Mouse (Mus musculus) regulatory T cell (primary cell): ENCODE data around the gene Dnajb3.
"Not testable (repeated sequence)": the region's sequence is repeated elsewhere in the genome, so short reads cannot be mapped to it uniquely, and the experiment has no call there.

Source experiments
- in situ Hi-C: fragments of 300-600 bp; cut with MboI, MseI; formaldehyde crosslinking; loops from one replicate; pipeline ENCODE4 v1.15.1; 2025; ENCODE audit warnings: high pct_unique_total_duplicates

Dnajb3 gene

DNA sequence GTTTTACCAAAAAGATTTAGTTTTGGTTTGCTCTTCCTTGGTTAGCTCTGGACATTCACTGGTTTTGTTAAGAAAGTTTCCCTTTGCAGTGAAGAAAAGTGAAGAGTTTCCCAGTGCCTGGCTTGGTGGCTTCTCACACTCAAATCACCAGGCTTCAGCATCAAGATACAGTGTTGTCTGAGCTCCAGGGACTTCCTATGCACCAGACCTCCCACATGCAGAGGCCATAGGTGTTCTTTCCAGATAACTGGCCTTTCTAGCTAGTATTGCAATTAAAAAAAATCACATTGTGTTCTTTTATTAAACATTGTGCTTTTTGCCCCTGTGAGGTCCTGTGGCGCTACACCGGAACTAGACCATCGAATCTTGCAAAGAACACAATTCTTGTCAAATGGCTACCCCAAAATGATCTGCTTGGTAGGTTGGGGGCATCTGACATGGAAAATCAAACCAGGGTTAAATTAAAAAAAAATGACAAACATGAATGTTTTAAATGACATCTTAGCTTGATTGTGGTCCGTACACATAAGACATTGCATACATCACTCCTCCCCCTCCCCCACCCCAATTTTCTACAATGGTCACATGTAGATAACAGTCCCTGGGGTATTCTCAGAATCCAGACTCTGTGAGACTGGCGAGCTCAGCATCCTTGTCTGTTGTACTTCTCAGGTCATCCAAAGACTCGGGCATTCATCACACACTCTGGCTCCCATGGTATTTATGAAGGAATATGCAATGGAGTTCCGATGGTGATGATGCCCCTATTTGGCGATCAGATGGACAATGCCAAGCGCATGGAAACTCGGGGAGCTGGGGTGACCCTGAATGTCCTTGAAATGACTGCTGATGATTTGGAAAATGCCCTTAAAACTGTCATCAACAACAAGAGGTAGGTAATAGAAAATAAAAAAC is 10.1 kb upstream of the Dnajb3 start:
- in situ Hi-C loops = no loop called here

DNA sequence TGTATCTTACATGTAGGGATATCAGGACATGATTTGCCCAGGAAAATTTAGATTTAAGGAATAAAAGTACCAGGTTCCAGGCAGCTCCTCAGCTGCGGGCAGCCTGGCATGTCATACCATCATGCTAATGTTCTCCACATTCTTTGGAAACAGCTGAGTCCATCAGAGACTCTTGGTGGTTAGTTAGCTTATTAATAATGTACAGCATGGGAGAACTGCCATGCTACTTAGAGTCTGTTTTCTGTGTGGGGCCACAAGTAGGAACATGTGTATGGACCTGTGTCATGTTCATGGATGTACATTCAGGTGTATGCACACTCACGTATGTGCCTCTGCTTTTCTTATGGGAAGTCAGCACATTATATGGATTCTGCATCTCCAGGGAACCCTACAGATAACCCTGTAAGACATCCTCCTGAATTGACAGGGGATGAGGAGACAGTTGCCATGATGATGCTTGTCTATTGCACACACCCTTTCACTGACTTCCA is 8.9 kb upstream of the Dnajb3 start:
- in situ Hi-C loops = no loop called here

GRCm38 (mm10) chr1:88213766-88214461 is 8.3 kb upstream of the Dnajb3 start:
- in situ Hi-C loops = no loop called here

- in situ Hi-C loops = no loop called here
Measured at GRCm38 (mm10) chr1:88213061-88213460, 7.5 kb upstream of the Dnajb3 start.

DNA sequence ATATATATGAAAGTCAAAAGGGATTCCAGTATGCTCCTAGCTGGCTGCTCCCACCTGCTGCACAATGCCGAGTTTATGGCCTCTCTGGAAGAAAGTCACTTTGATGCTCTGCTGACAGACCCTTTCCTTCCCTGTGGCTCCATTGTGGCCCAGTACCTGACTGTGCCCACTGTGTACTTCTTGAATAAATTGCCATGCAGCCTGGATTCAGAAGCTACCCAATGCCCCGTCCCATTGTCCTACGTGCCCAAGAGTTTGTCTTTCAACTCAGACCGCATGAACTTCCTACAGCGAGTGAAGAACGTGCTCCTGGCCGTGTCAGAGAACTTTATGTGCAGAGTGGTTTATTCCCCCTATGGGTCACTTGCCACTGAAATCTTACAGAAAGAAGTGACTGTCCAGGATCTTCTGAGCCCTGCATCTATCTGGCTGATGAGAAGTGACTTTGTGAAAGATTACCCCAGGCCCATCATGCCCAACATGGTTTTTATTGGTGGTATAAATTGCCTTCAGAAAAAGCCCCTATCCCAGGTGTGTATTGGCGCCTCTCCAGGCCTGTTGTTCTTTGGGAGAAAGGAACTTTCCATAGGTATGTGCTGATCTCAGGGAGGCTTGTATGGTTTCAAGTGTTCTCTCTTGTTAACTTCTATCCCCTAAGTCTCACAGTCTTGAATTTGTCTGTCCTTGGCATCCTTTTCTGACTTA is 6.9 kb upstream of the Dnajb3 start:
- in situ Hi-C loops = no loop called here

- in situ Hi-C loops = no loop called here
Measured at GRCm38 (mm10) chr1:88211812-88212211, 6.2 kb upstream of the Dnajb3 start, which contains the start of gene Ugt1a1. Gene Ugt1a1, plus strand, starts transcription at chr1:88211959.

- in situ Hi-C loops = loop anchor here (5.0 to 10.0 kb wide), 2 partner anchors 112 to 635 kb away; partner anchors contain the start of genes Ngef and Ugt1a7c
Measured at GRCm38 (mm10) chr1:88206843-88207479, 1.4 kb upstream of the Dnajb3 start.

- in situ Hi-C loops = loop anchor here (10.0 kb wide), 1 partner anchor 106 kb away; the partner anchor contains the start of gene Ugt1a7c
Measured at GRCm38 (mm10) chr1:88200456-88200855, 5.1 kb downstream of the Dnajb3 start, which contains the start of gene Ugt1a2. Gene Ugt1a2, plus strand, starts transcription at chr1:88200601.

DNA sequence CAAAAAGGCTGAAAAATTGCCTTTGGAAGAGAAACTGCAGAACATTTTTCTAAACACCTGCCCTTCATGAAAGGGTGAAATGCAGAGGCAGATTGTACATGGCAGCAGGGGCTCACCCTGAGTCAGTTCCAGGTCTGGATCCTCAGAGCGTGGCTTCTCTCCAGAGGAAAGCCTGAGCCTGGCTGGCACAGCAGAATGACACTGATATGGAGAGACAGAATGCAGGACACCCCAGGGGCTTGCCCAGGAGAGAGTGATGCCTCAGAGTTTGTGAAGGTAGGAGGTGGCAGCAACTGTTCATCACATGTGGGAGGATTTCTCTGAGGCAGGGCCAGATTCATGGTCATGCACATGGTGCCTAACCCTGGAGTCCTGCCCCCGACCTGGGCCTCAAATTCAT is 5.6 kb downstream of the Dnajb3 start:
- in situ Hi-C loops = loop anchor here (10.0 to 25.0 kb wide), 4 partner anchors 105 to 1712 kb away; partner anchors contain the start of genes Glrp1 and Ugt1a7c

DNA sequence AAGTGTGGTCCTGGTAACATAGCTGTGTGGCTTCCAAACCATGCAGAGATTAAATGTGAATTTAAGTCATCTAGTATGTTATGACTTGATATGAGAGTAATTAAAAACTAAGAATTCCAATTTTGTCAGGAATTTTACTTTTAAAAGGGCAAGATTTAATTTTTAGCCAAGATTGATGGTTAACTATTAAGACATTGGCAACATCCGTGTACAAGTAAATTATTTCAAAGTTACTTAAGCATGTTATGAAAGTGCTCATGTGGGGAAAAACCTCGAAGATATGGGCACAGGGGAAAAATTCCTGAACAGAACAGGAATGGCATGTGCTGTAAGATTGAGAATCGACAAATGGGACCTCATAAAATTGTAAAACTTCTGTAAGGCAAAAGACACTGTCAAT is 8.1 kb downstream of the Dnajb3 start:
- in situ Hi-C loops = loop anchor here (25.0 kb wide), 3 partner anchors 315 to 1715 kb away; partner anchors contain the start of gene Glrp1

- in situ Hi-C loops = loop anchor here (25.0 kb wide), 3 partner anchors 317 to 1717 kb away; partner anchors contain the start of gene Glrp1
Measured at GRCm38 (mm10) chr1:88195687-88196086, 9.9 kb downstream of the Dnajb3 start.

DNA sequence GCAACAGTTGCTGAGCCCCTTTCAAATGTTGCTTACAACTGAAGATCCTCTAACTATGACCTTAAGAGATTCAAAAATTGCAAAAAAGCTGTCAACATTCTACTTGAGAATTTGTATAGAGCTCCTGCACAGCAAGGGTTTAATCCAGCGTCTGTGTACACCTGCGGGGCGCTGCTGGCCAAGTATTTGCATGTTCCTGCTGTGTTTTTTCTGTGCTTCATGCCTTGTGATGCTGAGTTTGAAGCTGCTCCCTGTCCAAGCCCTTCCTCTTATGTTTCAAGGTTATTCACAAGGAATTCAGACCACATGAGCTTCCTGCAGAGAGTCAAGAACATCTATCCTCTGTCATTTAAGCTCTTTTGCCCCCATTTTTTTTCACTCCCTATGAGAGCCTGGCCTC is 13.4 kb downstream of the Dnajb3 start:
- in situ Hi-C loops = loop anchor here (5.0 to 25.0 kb wide), 4 partner anchors 145 to 1720 kb away; partner anchors contain the start of gene Glrp1

DNA sequence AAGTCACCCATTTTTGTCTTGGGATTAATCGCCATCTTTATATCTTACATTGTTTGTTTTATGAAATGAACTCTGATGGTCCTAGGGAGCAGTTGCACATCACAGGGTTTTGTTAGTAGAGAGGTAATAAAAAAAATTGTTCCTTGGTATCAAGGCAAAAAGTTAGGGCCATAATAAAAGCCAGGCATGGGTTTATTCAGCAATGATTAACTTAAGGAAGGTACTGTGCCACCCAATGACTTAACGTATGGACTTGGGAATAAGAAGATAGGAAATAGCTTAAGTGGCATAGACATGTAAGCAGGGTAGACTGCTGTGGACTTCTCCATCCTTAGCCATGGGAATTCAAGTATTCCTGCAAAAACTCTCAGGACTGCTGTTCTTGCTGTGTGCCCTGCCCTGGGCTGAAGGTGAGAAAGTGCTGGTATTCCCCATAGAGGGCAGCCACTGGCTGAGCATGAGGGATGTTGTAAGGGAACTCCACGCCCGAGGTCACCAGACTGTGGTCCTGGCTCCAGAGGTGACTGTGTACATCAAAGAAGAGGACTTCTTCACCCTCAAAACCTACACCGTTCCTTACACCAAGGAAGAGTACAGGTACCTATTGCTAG is 19.2 kb downstream of the Dnajb3 start:
- in situ Hi-C loops = loop anchor here (5.0 to 25.0 kb wide), 4 partner anchors 39 to 1726 kb away; partner anchors contain the start of gene Glrp1

DNA sequence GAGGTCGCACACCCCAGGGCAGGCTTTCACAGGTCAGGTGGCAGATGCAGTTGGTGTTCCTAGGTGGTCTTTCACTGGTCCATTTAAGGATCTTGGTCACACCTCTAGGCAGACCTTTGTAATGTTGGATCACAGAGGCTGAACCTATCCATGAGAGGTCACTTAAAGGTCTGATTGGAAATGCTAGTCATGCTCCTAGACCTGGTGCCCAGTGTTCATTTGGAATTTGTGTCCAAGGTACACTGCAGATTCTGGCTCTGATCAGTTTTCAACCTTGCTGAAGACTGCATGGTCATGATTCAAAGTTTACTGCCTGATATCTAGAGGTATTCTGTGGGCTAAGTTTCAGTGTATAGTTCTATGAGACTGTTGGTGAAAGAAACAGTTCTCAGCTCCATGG is 25.9 kb downstream of the Dnajb3 start:
- in situ Hi-C loops = loop anchor here (25.0 kb wide), 3 partner anchors 333 to 1733 kb away; partner anchors contain the start of gene Glrp1

DNA sequence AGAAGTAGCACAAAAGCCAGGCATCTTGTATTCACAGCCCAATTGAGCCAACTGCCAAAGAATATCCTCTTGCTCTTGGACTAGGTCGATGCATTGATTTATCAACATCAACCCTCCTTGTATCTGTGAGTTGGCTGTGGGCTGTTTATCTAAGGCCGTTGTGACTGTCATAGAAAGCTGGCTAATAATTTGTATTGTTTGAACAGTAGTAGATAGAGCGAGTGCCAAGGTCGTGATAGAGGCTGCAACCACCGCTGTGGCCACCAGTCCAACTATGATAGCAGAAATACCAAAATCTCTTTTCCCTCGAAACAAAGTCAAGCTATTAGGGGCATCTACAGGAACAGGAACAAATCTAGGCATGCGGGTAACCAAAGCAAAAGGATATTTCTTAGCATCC is 33.4 kb downstream of the Dnajb3 start:
- in situ Hi-C loops = not testable (repeated sequence)

- in situ Hi-C loops = no loop called here
Measured at GRCm38 (mm10) chr1:88165711-88166110, 39.9 kb downstream of the Dnajb3 start, which contains the start of gene Ugt1a5. Gene Ugt1a5, plus strand, starts transcription at chr1:88166012.

DNA sequence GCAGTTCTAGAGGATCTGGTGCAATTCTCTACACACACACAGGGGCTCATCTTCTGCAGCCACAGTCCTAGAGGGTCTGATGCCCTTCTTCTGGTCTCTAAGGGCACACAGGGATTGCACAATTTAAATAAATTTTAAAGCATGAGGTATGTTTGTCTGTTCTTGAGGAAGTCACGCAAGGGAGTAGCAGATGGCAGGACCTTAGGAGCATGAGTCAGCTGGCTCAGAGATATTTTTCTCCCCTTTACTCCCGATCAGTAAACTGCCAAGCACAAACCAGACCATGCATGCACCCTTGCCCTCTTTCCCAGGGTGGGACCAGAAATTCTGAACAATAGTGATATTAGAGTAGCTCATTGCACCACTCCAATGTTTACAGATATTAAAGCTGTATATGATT is 47.2 kb downstream of the Dnajb3 start:
- in situ Hi-C loops = no loop called here
